Mouse (Mus musculus): ENCODE measurements around the gene Pnkp. TPM values are rescaled to one million over a fixed set of nuclear protein-coding genes. Genes with fewer than 3 reads are reported as not detected.

The Pnkp gene
- total RNA-seq, 2 experiments from 2014 or later = 18.6 to 20.5 TPM

GRCm38 (mm10) chr7:44851625-44852234 lies 5.2 kb upstream of the Pnkp start:
- no peak for DNase-seq (ENCODE audit: low spot score in 2 of 2)

DNA sequence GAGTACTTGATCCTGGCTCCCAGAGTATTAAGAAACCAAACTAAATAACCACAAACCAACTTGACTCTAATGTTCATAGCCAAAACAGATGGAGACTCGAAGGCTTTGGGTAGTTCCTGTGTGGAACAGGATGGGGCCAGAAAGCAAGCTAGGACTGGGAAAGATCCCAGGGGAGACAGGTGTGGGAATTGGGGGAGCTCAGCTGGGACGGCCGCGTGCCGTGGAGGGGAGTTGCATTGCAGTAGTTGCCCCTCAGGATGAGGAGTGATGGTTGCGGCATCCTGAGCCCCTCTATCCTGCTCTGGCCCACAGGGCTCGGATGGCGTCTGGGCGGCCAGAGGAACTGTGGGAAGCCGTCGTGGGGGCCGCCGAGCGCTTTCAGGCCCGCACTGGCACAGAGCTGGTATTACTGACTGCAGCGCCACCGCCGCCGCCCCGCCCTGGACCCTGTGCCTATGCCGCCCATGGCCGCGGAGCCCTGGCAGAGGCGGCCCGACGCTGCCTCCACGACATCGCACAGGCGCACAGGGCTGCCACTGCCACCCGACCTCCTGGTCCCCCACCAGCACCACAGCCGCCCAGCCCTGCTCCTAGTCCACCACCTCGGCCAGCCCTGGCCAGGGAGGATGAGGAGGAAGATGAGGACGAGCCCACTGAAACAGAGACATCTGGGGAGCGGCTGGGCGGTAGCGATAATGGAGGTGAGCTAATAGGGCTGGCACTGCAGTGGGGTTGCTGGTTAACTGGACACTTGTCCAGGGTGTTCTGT lies 4.5 kb upstream of the Pnkp start:
- DNase-seq (ENCODE audit: low spot score in 2 of 2) = no peak

GRCm38 (mm10) chr7:44853065-44853464 lies 3.9 kb upstream of the Pnkp start:
- DNase-seq (ENCODE audit: low spot score in 2 of 2) = no peak

GRCm38 (mm10) chr7:44853596-44854355 lies 3.2 kb upstream of the Pnkp start:
- no peak for DNase-seq (ENCODE audit: low spot score in 2 of 2)

DNA sequence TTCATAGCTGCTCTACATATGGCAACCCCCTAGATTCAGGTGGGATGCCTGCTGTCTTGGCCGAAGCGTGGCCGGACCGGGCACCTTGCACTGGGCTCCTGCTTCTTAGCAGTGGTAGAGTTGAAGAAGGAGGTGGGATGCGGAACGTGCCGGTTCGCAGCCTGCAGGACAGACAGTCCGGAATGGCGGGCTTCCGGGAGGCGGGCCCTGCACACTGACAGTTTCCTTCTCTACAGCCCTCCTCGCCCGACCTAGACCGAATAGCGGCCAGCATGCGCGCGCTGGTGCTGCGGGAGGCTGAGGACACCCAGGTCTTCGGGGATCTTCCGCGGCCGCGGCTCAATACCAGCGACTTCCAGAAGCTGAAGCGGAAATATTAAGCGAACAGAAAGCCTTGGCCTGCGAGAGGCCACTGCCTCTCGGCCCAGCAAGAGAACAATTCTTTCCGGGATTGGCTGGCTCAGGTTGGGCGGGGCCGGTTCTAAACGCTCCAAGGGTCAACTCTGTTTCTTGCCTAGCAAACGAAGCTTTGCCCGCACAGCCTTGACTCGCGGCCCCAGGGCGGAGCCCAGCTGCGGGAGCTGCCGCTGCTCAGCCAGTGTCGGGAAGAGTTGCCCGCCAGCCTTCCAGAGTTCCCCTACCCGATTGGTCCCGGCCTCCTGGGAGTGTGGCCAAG lies 2.4 kb upstream of the Pnkp start:
- peak; percentile 64 to 86 for DNase-seq (ENCODE audit: low spot score in 2 of 2)

GRCm38 (mm10) chr7:44855036-44855435 lies 1.9 kb upstream of the Pnkp start:
- DNase-seq (ENCODE audit: low spot score in 2 of 2) = no peak

GRCm38 (mm10) chr7:44856265-44856916 lies 548 bp upstream of the Pnkp start:
- DNase-seq (ENCODE audit: low spot score in 2 of 2) = no peak

GRCm38 (mm10) chr7:44857905-44858304 lies 966 bp downstream of the Pnkp start:
- DNase-seq (ENCODE audit: low spot score in 2 of 2) = no peak

DNA sequence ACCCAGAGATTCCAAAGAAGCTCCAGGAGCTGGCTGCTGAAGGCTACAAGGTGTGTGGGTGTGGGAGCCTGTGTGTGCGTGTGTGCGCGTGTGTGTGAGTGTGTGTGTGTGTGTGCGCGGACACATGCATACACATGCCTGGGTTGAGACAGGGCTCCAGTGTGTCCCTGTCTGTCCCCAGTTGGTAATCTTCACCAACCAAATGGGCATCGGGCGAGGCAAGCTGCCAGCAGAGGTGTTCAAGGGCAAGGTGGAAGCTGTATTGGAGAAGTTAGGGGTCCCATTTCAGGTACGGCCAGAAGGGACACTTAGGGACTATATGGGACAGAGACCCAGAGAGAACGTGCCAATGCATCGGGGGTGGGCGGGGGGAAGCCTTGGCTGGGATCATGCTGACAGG lies 3.0 kb downstream of the Pnkp start:
- DNase-seq (ENCODE audit: low spot score in 2 of 2) = no peak

DNA sequence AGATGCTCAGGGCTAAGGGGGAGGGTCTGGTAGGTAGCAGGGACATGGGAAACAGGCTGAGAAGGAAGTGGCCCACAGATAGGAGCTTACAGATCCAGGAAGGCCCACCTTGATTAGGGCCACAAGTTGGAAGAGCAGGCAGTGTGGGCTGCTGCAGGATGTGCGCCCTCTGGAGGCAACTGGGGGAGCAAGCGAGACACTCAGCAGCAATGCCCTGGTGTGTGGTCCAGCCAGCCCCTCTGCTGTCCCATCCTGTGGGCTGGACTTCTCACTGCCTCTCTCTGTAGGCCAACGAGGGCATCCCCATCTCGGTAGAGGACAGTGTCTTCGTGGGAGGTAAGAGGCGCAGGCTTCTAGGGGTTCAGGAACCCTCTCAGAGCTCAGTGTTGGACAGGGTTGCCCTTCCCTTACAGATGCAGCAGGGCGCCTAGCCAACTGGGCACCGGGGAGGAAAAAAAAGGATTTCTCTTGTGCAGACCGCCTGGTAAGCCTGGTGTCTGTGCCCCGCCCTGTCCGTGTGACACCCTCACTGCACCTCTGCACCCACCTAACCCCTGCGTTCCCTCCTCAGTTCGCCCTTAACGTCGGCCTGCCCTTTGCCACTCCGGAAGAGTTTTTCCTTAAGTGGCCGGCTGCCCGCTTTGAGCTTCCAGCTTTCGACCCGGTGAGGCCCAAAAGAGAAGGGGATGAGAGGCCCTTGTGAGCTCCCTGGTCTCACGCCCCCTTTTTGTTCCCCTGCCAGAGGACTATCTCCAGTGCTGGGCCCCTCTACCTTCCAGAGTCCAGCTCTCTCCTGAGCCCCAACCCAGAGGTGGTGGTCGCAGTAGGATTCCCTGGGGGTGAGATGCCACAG lies 3.9 kb downstream of the Pnkp start:
- DNase-seq (ENCODE audit: low spot score in 2 of 2) = peak; percentile 63 to 82

GRCm38 (mm10) chr7:44861429-44861816 lies 4.5 kb downstream of the Pnkp start:
- DNase-seq (ENCODE audit: low spot score in 2 of 2) = no peak

GRCm38 (mm10) chr7:44862434-44862833 lies 5.5 kb downstream of the Pnkp start:
- DNase-seq (ENCODE audit: low spot score in 2 of 2) = no peak

DNA sequence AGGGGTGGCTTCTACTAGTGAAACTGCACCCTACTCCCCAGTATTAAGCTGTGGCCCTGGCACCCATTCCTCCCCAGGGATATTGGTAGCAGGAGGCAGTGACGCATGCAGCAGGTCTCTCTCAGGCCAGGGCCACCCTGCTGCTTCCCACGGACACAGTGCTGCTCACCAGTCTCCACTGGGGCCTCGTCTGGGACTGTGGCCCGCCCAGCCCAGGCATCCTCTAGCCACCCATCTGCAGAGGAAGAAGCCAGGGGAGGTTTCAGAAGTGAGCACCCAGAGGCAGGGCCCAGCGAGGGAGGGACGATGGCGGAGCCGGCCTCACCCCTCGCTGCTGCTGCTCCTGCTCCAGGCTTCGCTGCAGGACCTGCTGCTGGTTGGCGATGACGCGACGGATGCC lies 6.3 kb downstream of the Pnkp start:
- DNase-seq (ENCODE audit: low spot score in 2 of 2) = no peak

DNA sequence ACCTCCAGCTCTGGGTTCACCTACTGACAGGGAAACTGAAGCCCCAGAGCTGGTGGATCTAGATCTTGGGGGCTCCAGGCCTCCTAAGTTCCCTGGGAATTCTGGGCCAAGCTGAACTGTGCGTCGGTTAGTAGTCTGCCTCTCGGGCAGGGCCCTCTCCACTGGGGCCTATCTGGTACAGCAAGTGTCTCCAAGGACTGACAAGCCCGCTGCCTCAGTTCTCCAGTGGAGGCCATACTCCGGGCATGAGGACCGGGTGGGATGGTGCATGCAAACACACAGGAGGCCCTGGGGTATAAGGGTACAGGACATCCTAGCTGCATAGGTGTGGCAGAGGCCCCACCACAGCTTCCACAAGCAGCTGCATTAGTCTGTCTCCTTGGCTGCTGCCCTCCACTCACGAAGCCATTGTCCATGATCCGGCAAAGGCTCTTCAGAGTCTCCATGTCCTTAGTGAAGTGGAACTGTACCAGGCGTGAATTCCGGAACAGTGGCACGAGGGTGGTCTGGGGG lies 7.1 kb downstream of the Pnkp start:
- DNase-seq (ENCODE audit: low spot score in 2 of 2) = no peak

DNA sequence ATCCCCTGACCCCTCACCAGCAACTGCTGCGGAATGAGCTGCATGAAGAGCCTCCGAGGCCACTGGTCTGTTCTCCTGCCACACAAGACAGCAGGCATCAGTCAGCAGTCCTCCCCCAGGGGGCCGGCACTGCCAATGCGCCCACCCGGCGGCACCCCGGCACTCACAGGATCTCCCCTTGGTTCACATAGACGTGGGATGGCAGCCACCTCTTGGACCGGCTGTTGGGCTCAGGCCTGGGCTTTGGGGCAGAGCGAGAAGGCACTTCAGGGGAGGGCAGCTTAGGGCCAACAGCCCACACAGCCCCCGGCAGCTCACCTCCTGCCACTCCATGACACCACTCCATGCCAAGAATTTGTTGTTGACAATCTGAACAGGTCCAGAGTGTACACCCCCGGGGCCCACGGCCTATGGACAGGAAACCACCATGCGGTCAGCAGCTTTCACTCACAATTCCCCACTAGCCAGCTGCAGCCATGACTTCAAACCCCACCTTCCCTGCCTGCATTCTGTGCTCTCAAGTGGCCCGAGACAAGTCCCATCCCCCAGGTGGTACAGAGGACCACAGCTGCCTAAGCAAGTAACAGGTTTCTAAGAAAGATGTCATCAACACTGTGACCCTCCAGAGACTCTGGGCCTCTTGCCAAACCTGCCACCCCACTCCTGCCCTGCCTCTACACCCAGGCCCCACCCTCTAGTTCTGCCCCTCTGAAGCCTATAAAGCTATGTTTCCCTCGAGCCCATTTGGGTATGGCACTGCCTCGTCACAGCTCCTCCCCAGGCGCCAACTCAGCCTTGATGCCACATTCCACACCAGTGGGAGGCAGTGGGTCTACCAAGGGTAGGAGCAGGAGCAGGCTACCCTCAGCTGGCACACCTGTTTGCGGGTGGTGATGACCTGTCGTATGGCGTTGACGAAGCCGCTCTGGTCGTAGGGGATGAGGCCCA lies 7.9 kb downstream of the Pnkp start:
- no peak for DNase-seq (ENCODE audit: low spot score in 2 of 2)

- peak; percentile 60 to 76 for DNase-seq (ENCODE audit: low spot score in 2 of 2)
These were observed 9.5 kb downstream of the Pnkp start for GRCm38 (mm10) chr7:44866276-44867009.

- DNase-seq (ENCODE audit: low spot score in 2 of 2) = no peak
These were observed 10.2 kb downstream of the Pnkp start for GRCm38 (mm10) chr7:44867010-44867702.

Data from gastrocnemius, postnatal 4 days (tissue).